8 mouse cellular contexts compared by ENCODE assay signal in genomic region chr2:72389942-72390341, GRCm38 (mm10).
DNase-seq lines count a peak whose midpoint lies in the region; ATAC-seq and TF ChIP-seq lines count a peak whose summit lies in the region.

No protein-coding gene starts in this region.

- peak; percentile 59 for DNase-seq in T-cell, adult 2 months (ENCODE audit: low spot score)
- peak; percentile 71 for DNase-seq in c-Kit-positive CD71-positive TER-119-positive erythroid progenitor cells, embryonic 14.5 days (ENCODE audit: low spot score)
- DNase-seq in forebrain, postnatal 0 days, result peak; percentile 86
- DNase-seq in heart, postnatal 25 days (ENCODE audit: low spot score), result peak; percentile 75
- DNase-seq in layer of hippocampus, postnatal 36 days, result peak; percentile 77 to 80
- peak; percentile 53 for DNase-seq in spleen, adult 12 weeks (ENCODE audit: low spot score)

- no peak overlapping the region for H3K9ac ChIP-seq in forebrain, postnatal 0 days

- ATAC-seq in forebrain, postnatal 0 days, result peak; percentile 38
- peak; percentile 99 for ATAC-seq in megakaryocyte, adult 5-6 weeks (ENCODE audit: poor library complexity, severe bottlenecking)
- ATAC-seq in activated CD4-positive, CD25-positive, alpha-beta regulatory T cell, adult 4 months, result no peak

- H3K4me3 ChIP-seq in forebrain, postnatal 0 days (ENCODE audit: low read depth, low read length), result no peak overlapping the region

- no peaks in the 10 kb centered on the region for H3K27me3 ChIP-seq in forebrain, postnatal 0 days (ENCODE audit: insufficient read depth, low read length)

- intact Hi-C loops in heart, postnatal 25 days (cut with DNase I), result loop anchor here (1.0 to 5.0 kb wide), 3 partner anchors 92 to 353 kb away; no protein-coding TSS in a partner anchor

- no peaks in the 10 kb centered on the region for H3K9me3 ChIP-seq in forebrain, postnatal 0 days (ENCODE audit: low read length)

- no peak overlapping the region for H3K27ac ChIP-seq in forebrain, postnatal 0 days (ENCODE audit: low read depth, low read length)

- peak; percentile 98 for TF ChIP-seq CTCF in forebrain, postnatal 0 days (IDR thresholded peaks at IDR 0.05; ENCODE audit: low read depth)

- 26% methylated on average over 9 of the region's 9 CpGs for WGBS in forebrain, postnatal 0 days

- H3K36me3 ChIP-seq in forebrain, postnatal 0 days (ENCODE audit: insufficient read depth), result no peaks in the 10 kb centered on the region

- H3K4me2 ChIP-seq in forebrain, postnatal 0 days (ENCODE audit: low read depth), result no peak overlapping the region

- peaks cover 3% of the 10 kb centered on the region; the same call in 1 of the 2 replicates for H3K4me1 ChIP-seq in forebrain, postnatal 0 days (ENCODE audit: insufficient read depth)
